Mouse (Mus musculus): ENCODE measurements around the gene Zswim8. TPM values are rescaled to one million over a fixed set of nuclear protein-coding genes. Genes with fewer than 3 reads are reported as not detected.

The Zswim8 gene
- total RNA-seq, 4 experiments from 2014 or later = 170 to 210 (median 191) TPM

GRCm38 (mm10) chr14:20730853-20731602 is 23.7 kb downstream of the Zswim8 start:
- DNase-seq (ENCODE audit: low spot score in 2 of 2) = no peak

GRCm38 (mm10) chr14:20733041-20733951 is 25.9 kb downstream of the Zswim8 start:
- DNase-seq (ENCODE audit: low spot score in 2 of 2) = no peak

- DNase-seq (ENCODE audit: low spot score in 2 of 2) = peak; percentile 66 to 79
These were observed 26.8 kb downstream of the Zswim8 start, which contains the start of gene Ndst2 for GRCm38 (mm10) chr14:20733952-20734774. Gene Ndst2, minus strand, starts transcription at chr14:20734562.

DNA sequence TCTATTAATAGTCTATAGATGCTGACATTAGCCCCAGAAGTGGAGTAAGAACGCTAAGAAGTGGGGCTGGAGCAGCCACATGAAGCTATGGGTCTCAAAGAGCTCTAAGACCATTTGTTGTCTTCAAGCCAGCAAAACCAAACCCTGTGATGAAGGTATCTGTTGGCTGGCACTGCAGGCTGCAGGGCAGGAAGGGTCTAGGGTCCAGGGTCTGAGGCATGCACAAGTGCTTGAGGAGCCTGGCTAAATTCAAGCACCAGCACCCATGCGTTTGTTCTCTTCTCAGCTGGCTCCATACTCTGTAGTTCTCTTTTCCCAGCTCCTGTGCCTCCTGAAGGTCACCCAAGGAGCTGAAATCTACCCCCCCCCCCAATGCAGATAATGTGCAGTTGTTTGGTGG is 27.7 kb downstream of the Zswim8 start:
- DNase-seq (ENCODE audit: low spot score in 2 of 2) = no peak

GRCm38 (mm10) chr14:20735892-20736390 is 28.6 kb downstream of the Zswim8 start:
- no peak for DNase-seq (ENCODE audit: low spot score in 2 of 2)

DNA sequence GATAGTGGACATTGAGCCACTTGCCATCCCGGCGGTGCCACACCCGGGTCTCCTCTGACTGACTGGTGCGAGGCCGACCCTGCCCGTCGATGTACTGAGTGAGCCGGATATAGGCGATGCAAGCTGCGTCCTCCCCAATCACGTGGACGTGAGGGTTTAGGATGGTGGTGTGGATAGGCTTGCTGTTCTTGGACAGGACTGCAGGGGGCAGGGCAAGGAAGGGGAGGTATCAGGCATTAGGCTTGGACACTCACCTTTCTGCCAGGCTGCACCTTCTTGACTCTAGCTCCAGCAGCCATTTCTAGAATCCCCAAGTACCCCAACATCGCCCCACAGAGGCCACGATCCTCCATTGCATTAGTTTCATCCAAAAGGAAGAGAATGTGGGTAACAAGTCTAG is 30.0 kb downstream of the Zswim8 start:
- no peak for DNase-seq (ENCODE audit: low spot score in 2 of 2)

GRCm38 (mm10) chr14:20738511-20738910 is 31.2 kb downstream of the Zswim8 start:
- no peak for DNase-seq (ENCODE audit: low spot score in 2 of 2)

- no peak for DNase-seq (ENCODE audit: low spot score in 2 of 2)
These were observed 33.9 kb downstream of the Zswim8 start for GRCm38 (mm10) chr14:20741301-20741700.

GRCm38 (mm10) chr14:20743614-20744013 is 36.3 kb downstream of the Zswim8 start:
- no peak for DNase-seq (ENCODE audit: low spot score in 2 of 2)

DNA sequence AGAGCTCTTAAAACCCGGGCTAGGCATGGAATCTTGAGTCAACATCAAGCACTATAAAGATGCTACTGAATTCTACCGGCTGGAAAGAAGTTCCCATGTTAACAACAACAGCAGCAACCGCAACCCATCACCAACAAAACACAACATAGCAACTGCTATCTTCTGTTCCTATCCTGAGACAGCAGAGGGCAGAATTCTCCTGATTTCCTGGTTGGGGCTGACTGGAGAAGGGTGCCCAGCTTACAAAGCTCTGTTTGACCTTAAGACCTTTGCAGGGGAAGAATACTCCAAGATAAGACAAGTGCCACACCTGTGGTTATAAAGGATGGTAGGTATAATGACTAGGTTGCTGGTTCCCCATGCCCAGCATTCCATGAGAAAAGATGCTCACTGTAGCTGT is 39.6 kb downstream of the Zswim8 start:
- no peak for DNase-seq (ENCODE audit: low spot score in 2 of 2)

DNA sequence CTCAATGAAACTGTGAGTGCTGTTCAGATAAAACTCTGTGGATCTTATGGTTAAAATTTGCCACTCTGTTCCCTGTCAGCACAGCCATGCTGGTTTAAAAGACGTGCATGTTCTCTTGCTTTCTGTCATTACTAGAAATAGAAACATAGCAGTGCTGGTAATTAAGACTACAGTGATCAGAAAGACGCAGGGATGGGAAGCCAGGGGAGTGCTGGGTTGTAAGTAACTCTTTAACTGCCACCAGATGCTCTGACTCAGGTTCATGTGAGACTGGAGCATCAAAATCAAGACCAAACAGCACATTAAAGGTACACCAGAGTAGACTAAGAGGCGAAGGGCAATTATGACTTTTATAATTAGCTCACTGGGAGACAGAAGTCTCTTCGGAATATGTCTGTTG is 41.0 kb downstream of the Zswim8 start:
- DNase-seq (ENCODE audit: low spot score in 2 of 2) = no peak

DNA sequence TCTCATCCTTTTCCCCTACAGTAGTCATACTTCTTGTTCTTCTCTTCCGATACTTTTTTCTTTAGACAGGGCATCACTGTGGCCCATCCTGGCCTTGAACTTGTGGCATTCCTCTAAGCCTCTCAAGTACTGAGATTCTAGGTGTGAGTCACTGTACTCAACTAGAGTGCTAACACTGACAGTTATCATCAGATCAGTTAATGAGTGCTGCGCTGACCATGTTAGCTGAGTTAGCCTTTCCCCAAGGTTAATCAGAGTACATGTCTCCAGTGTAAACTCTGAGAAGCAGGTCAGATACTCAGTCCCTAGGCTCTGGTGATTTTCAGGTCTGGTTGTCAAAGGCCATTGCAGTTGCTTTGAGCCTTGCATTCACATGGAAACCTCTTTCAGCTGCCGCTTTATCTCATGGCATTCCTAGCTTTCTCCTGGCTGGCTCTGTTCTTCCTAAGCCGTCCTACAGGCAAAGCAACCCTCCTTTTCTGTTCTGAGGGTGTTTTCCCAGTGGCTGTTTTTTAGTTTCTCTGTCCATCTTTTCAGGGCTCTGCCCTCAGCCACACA is 42.2 kb downstream of the Zswim8 start:
- DNase-seq (ENCODE audit: low spot score in 2 of 2) = no peak

GRCm38 (mm10) chr14:20750503-20750902 is 43.2 kb downstream of the Zswim8 start:
- no peak for DNase-seq (ENCODE audit: low spot score in 2 of 2)

- DNase-seq (ENCODE audit: low spot score in 2 of 2) = no peak
These were observed 46.4 kb downstream of the Zswim8 start for GRCm38 (mm10) chr14:20753792-20754191.

DNA sequence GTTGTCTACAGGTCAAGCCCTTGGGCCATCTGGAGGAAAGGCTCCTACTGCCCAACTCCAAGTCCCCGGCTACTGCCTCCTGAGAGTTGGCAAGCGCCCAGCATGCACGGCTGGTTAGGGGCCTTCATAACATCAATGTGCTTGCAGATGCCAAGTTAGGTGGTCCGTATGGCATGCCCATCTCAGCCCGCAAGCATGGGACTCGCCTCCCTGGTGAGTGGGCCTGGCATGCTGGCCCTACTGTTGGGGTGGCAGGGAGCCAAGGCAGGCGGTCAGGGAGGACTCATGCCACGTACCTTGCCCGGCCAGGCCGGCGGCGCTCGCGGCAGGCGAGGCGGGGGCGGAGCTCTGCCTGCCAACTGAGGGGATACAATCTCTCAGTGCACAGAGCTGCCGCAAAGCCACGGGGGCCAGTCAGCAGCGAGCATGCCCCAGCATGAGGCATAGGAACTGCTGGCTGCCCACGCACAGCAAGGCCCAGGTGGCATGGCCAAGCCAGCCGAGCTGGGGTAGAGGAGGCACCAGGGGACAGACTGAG is 50.1 kb downstream of the Zswim8 start:
- DNase-seq (ENCODE audit: low spot score in 2 of 2) = no peak

DNA sequence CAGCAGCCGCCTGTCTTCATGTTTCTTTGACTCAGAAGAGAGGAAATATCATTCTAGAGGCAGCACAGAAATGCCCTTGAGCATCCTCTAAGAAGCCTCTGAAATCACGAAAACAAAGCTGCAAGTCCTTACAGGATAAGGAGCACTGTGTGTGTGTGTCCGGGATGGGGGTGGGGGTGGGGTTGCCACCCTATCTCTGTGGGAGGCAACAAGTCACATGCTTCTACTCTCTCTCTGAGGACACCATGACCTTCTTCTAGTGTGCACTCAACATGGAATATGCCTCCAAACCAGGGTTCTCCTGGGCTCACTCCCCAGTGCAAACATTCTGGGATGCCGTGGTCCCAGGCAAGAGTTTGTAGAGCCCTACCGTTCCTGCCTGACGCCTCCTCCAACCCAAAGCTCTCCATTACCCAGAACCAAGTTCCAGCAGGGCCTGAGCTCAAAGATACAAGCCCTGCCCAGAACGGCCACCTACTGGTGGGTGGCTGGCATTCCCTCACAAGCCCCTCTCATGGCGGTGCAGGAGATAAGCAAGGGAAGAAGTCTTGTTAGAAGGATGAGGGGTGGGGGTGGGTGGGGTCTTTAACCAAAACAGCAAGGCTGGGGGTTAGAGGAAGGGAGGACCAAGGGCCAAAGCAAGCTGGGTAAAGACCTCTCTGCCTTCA is 51.5 kb downstream of the Zswim8 start:
- no peak for DNase-seq (ENCODE audit: low spot score in 2 of 2)

DNA sequence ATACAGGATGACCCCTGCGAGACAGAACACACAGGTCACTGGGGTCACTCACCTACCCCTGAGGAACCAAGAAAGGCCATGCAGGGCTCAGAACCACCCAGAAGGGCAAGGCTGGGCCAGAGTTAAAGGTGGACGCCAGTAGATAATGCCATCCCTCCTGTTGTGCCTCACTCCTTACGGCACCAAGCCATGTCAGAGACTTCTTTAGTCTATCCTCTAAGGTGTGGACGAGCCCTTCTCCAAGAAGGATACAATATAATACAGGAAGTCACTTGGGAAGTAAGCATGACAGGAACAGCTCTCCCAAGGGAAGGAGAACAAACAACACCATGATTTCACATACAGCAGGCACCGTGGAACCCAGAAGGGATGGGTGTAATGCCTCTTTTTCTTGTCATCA is 57.6 kb downstream of the Zswim8 start:
- DNase-seq (ENCODE audit: low spot score in 2 of 2) = no peak

DNA sequence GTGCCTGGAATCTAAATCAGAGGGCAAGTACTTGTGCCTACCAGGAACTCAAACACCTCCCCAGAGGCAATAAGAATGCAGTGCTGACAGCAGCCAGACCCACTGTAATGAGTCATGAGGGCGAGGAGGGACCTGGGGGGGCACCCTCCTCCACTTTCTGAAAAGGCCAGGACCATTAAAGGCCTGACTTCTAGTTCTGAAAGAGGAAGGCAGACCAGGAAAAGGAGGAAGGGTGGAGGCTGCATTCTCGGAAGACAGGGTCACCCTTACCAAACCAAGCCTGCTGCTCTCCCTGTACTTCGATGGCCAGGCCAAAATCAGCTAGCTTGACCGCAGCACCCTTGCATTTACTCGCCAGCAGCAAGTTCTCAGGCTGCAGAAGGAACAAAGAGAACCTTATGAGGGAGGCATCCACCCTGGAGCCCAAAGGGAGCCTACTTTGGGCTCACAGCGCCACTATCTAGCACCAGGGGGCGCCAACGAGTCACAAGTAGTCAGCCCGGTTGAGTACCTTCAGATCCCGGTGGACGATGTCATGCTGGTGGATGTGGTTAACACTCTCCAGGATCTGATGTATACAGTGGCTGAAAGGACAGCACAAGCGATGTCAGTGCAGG is 58.4 kb downstream of the Zswim8 start:
- DNase-seq (ENCODE audit: low spot score in 2 of 2) = peak; percentile 79 to 91

- DNase-seq (ENCODE audit: low spot score in 2 of 2) = no peak
These were observed 60.6 kb downstream of the Zswim8 start for GRCm38 (mm10) chr14:20767936-20768335.

- DNase-seq (ENCODE audit: low spot score in 2 of 2) = no peak
These were observed 61.2 kb downstream of the Zswim8 start for GRCm38 (mm10) chr14:20768581-20768980.

All from layer of hippocampus, adult 8-10 months (tissue).